Mouse (Mus musculus) MEL (cell line): ENCODE measurements around the gene Nmnat3.

ENCODE experiments used
- CTCF ChIP-seq, 3 experiments: IDR thresholded peaks in 2 of 3; conservative IDR thresholded peaks in 1 of 3; 2 replicates each; pipeline ENCODE4 v1.5.1; 2011 to 2012; ENCODE audit warnings: low read length in 3 of 3, low read depth in 2 of 3, mild to moderate bottlenecking in 2 of 3, improper control_type of control experiment in 1 of 3, inconsistent platforms in 1 of 3, mixed read lengths in 1 of 3, moderate library complexity in 1 of 3; ENCODE audit not compliant: control insufficient read depth in 1 of 3, insufficient read depth in 1 of 3, poor library complexity in 1 of 3, severe bottlenecking in 1 of 3
- JUND ChIP-seq: IDR thresholded peaks from 2 replicates; pipeline ENCODE4 v1.6.1; 2011; ENCODE audit warnings: low read depth, mild to moderate bottlenecking, improper control_type of control experiment, low read length
- KAT2A ChIP-seq: conservative IDR thresholded peaks from 2 replicates; pipeline ENCODE4 v1.6.1; 2012; ENCODE audit warnings: low read depth, low read length, improper control_type of control experiment, inconsistent platforms
- MAZ ChIP-seq: IDR thresholded peaks from 2 replicates; pipeline ENCODE4 v1.6.1; 2012; ENCODE audit warnings: low read depth, mild to moderate bottlenecking, inconsistent platforms, low read length, improper control_type of control experiment
- MEF2A ChIP-seq: IDR thresholded peaks from 2 replicates; pipeline ENCODE4 v1.6.1; 2014; ENCODE audit warnings: low read depth, mild to moderate bottlenecking, inconsistent platforms, low read length, improper control_type of control experiment; ENCODE audit not compliant: poor library complexity, insufficient replicate concordance, severe bottlenecking; ENCODE audit errors: extremely low read depth
- POLR2A ChIP-seq, 2 experiments: IDR thresholded peaks; 2 replicates each; pipeline ENCODE4 v1.6.1; 2011 to 2012; ENCODE audit warnings: low read length in 2 of 2, mild to moderate bottlenecking in 2 of 2, control low read depth in 1 of 2, improper control_type of control experiment in 1 of 2, low read depth in 1 of 2, moderate library complexity in 1 of 2; ENCODE audit not compliant: control insufficient read depth in 1 of 2, insufficient read depth in 1 of 2, poor library complexity in 1 of 2
- POLR2AphosphoS2 ChIP-seq: IDR thresholded peaks from 2 replicates; pipeline ENCODE4 v1.6.1; 2011; ENCODE audit warnings: low read length, improper control_type of control experiment
- UBTF ChIP-seq: IDR thresholded peaks from 2 replicates; pipeline ENCODE4 v1.6.1; 2012; ENCODE audit warnings: low read depth, mild to moderate bottlenecking, inconsistent platforms, low read length, improper control_type of control experiment, moderate library complexity, borderline replicate concordance; ENCODE audit not compliant: insufficient read depth
- ZKSCAN1 ChIP-seq: IDR thresholded peaks from 2 replicates; pipeline ENCODE4 v1.6.1; 2012; ENCODE audit warnings: low read depth, mild to moderate bottlenecking, inconsistent platforms, low read length, improper control_type of control experiment, moderate library complexity
- ZMIZ1 ChIP-seq: IDR thresholded peaks from 2 replicates; pipeline ENCODE4 v1.6.1; 2012; ENCODE audit warnings: low read depth, mild to moderate bottlenecking, inconsistent platforms, low read length, improper control_type of control experiment, moderate library complexity

GRCm38 (mm10) chr9:98366075-98366474 lies 78.8 kb downstream of the Nmnat3 start:
- TF ChIP-seq POLR2AphosphoS2, result no peak
- TF ChIP-seq JUND, result no peak
- TF ChIP-seq CTCF (IDR thresholded peaks at IDR 0.05 in 2 of 3, conservative IDR thresholded peaks at IDR 0.05 in 1 of 3; ENCODE audit: control insufficient read depth in 1 of 3, insufficient read depth in 1 of 3, low read depth in 2 of 3, low read length in 3 of 3, poor library complexity in 1 of 3, severe bottlenecking in 1 of 3), result no peak
- TF ChIP-seq ZMIZ1, result no peak
- TF ChIP-seq MEF2A, result no peak
- TF ChIP-seq KAT2A, result no peak
- TF ChIP-seq MAZ, result no peak
- no peak for TF ChIP-seq POLR2A (IDR thresholded peaks at IDR 0.05; ENCODE audit: control insufficient read depth in 1 of 2, insufficient read depth in 1 of 2, low read depth in 1 of 2, low read length in 2 of 2, poor library complexity in 1 of 2)
- TF ChIP-seq UBTF, result no peak
- TF ChIP-seq ZKSCAN1, result no peak
